Mouse (Mus musculus): ENCODE measurements at regions not wholly inside any gene's neighbourhood (a gene's known extent, or its start where the extent isn't known, plus 50 kb on each side); places are given as distances from the start of the nearest gene placed in this dataset.

- H3K27me3 ChIP-seq (ENCODE audit: control insufficient read depth, insufficient read depth, low read length), result no peaks in the 10 kb centered on the region
- H3K27ac ChIP-seq (ENCODE audit: control insufficient read depth, insufficient read depth, low read depth, low read length), result no peak overlapping the region
- no peak for TF ChIP-seq CTCF (IDR thresholded peaks at IDR 0.05; ENCODE audit: control insufficient read depth, insufficient read depth, insufficient replicate concordance, low read depth, low read length)
- no peak for TF ChIP-seq POLR2A (IDR thresholded peaks at IDR 0.05; ENCODE audit: control insufficient read depth, low read depth, low read length)
- H3K4me1 ChIP-seq (ENCODE audit: control insufficient read depth, insufficient read depth, low read length), result no peaks in the 10 kb centered on the region
- no peak overlapping the region for H3K4me3 ChIP-seq (ENCODE audit: control insufficient read depth, low read depth, low read length)
- no peaks in the 10 kb centered on the region for H3K36me3 ChIP-seq (ENCODE audit: control insufficient read depth, insufficient read depth, low read length)
Observed at GRCm38 (mm10) chr15:62958506-62959330, 886.3 kb downstream of the Gsdmc2 start.

- no peaks in the 10 kb centered on the region for H3K4me1 ChIP-seq (ENCODE audit: control insufficient read depth, insufficient read depth, low read length)
- H3K27me3 ChIP-seq (ENCODE audit: control insufficient read depth, insufficient read depth, low read length), result no peaks in the 10 kb centered on the region
- H3K4me3 ChIP-seq (ENCODE audit: control insufficient read depth, low read depth, low read length), result no peak overlapping the region
- TF ChIP-seq POLR2A (IDR thresholded peaks at IDR 0.05; ENCODE audit: control insufficient read depth, low read depth, low read length) (no peak), CTCF (IDR thresholded peaks at IDR 0.05; ENCODE audit: control insufficient read depth, insufficient read depth, insufficient replicate concordance, low read depth, low read length) (no peak)
- H3K27ac ChIP-seq (ENCODE audit: control insufficient read depth, insufficient read depth, low read depth, low read length), result no peak overlapping the region
- H3K36me3 ChIP-seq (ENCODE audit: control insufficient read depth, insufficient read depth, low read length), result no peaks in the 10 kb centered on the region
Observed at GRCm38 (mm10) chr15:62954889-62955288, 890.1 kb downstream of the Gsdmc2 start.

DNA sequence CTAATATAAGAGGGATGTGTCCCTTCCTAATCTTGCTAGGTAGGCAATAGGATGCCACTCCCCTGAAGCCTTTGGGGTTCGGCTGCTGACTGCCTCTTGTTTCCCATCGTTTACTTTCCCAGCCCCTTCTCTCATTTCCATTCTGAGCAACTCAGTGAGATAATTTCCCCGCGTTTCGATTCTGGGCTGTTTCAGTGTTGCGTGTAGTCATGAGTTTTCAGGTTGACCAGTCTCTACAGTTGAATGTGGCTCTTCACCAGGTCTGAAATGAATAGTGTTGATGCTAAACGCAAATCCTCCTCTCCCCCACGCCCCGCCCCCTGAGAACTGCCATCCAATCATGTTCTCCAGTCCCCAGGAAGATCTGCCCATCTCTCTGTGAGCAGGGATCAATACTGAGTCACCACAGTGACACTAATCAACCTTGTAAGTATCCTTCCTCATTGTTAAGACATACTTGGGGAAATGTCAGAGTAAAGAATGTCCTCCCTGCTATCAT, 890.6 kb downstream of the Gsdmc2 start:
- H3K36me3 ChIP-seq (ENCODE audit: control insufficient read depth, insufficient read depth, low read length), result no peaks in the 10 kb centered on the region
- TF ChIP-seq CTCF (IDR thresholded peaks at IDR 0.05; ENCODE audit: control insufficient read depth, insufficient read depth, insufficient replicate concordance, low read depth, low read length) (no peak), POLR2A (IDR thresholded peaks at IDR 0.05; ENCODE audit: control insufficient read depth, low read depth, low read length) (no peak)
- no peaks in the 10 kb centered on the region for H3K27me3 ChIP-seq (ENCODE audit: control insufficient read depth, insufficient read depth, low read length)
- H3K4me3 ChIP-seq (ENCODE audit: control insufficient read depth, low read depth, low read length), result no peak overlapping the region
- no peaks in the 10 kb centered on the region for H3K4me1 ChIP-seq (ENCODE audit: control insufficient read depth, insufficient read depth, low read length)
- no peak overlapping the region for H3K27ac ChIP-seq (ENCODE audit: control insufficient read depth, insufficient read depth, low read depth, low read length)

- H3K36me3 ChIP-seq (ENCODE audit: control insufficient read depth, insufficient read depth, low read length), result no peaks in the 10 kb centered on the region
- H3K27ac ChIP-seq (ENCODE audit: control insufficient read depth, insufficient read depth, low read depth, low read length), result no peak overlapping the region
- H3K4me1 ChIP-seq (ENCODE audit: control insufficient read depth, insufficient read depth, low read length), result no peaks in the 10 kb centered on the region
- no peaks in the 10 kb centered on the region for H3K27me3 ChIP-seq (ENCODE audit: control insufficient read depth, insufficient read depth, low read length)
- H3K4me3 ChIP-seq (ENCODE audit: control insufficient read depth, low read depth, low read length), result no peak overlapping the region
- TF ChIP-seq CTCF (IDR thresholded peaks at IDR 0.05; ENCODE audit: control insufficient read depth, insufficient read depth, insufficient replicate concordance, low read depth, low read length) (no peak), POLR2A (IDR thresholded peaks at IDR 0.05; ENCODE audit: control insufficient read depth, low read depth, low read length) (no peak)
Observed at GRCm38 (mm10) chr15:62953215-62953941, 891.6 kb downstream of the Gsdmc2 start.

- no peak for TF ChIP-seq CTCF (IDR thresholded peaks at IDR 0.05; ENCODE audit: control insufficient read depth, insufficient read depth, insufficient replicate concordance, low read depth, low read length)
- TF ChIP-seq POLR2A (IDR thresholded peaks at IDR 0.05; ENCODE audit: control insufficient read depth, low read depth, low read length), result no peak
- H3K27ac ChIP-seq (ENCODE audit: control insufficient read depth, insufficient read depth, low read depth, low read length), result no peak overlapping the region
- no peak overlapping the region for H3K4me3 ChIP-seq (ENCODE audit: control insufficient read depth, low read depth, low read length)
Observed at GRCm38 (mm10) chr15:62952487-62953214, 892.3 kb downstream of the Gsdmc2 start.

GRCm38 (mm10) chr15:62939416-62939815, 905.6 kb downstream of the Gsdmc2 start:
- TF ChIP-seq POLR2A (IDR thresholded peaks at IDR 0.05; ENCODE audit: control insufficient read depth, low read depth, low read length), result no peak
- no peak for TF ChIP-seq CTCF (IDR thresholded peaks at IDR 0.05; ENCODE audit: control insufficient read depth, insufficient read depth, insufficient replicate concordance, low read depth, low read length)
- Histone ChIP-seq H3K36me3 (ENCODE audit: control insufficient read depth, insufficient read depth, low read length) (no peaks in the 10 kb centered on the region), H3K4me3 (ENCODE audit: control insufficient read depth, low read depth, low read length) (no peak overlapping the region), H3K4me1 (ENCODE audit: control insufficient read depth, insufficient read depth, low read length) (no peaks in the 10 kb centered on the region), H3K27ac (ENCODE audit: control insufficient read depth, insufficient read depth, low read depth, low read length) (no peak overlapping the region), H3K27me3 (ENCODE audit: control insufficient read depth, insufficient read depth, low read length) (no peaks in the 10 kb centered on the region)

More at GRCm38 (mm10) chr15:62952487-62953214, 892.3 kb downstream of the Gsdmc2 start:
- H3K27me3 ChIP-seq (ENCODE audit: control insufficient read depth, insufficient read depth, low read length), result no peaks in the 10 kb centered on the region
- H3K36me3 ChIP-seq (ENCODE audit: control insufficient read depth, insufficient read depth, low read length), result no peaks in the 10 kb centered on the region
- H3K4me1 ChIP-seq (ENCODE audit: control insufficient read depth, insufficient read depth, low read length), result no peaks in the 10 kb centered on the region

DNA sequence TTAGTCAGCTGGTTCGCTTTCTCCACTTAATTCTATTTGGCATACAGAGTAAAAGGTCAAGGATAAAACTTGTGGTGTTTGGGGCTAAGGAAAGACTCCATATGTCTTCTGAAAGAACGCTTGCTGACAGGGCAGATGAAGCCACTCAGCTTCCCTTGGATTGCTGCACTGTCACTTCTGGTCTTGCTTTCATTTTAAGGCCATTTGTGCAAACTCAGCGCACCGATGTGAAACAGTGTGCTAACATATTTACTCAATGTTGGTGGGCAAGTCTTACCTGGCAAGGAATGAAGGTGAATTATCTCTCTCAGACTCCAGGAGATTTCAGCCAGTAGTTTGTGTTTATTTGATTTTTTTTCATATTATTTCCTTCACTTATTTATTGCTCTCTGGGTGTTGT, 907.2 kb downstream of the Gsdmc2 start:
- Histone ChIP-seq H3K36me3 (ENCODE audit: control insufficient read depth, insufficient read depth, low read length) (no peaks in the 10 kb centered on the region), H3K27me3 (ENCODE audit: control insufficient read depth, insufficient read depth, low read length) (no peaks in the 10 kb centered on the region), H3K4me3 (ENCODE audit: control insufficient read depth, low read depth, low read length) (no peak overlapping the region), H3K4me1 (ENCODE audit: control insufficient read depth, insufficient read depth, low read length) (no peaks in the 10 kb centered on the region), H3K27ac (ENCODE audit: control insufficient read depth, insufficient read depth, low read depth, low read length) (no peak overlapping the region)
- TF ChIP-seq POLR2A (IDR thresholded peaks at IDR 0.05; ENCODE audit: control insufficient read depth, low read depth, low read length), result no peak
- no peak for TF ChIP-seq CTCF (IDR thresholded peaks at IDR 0.05; ENCODE audit: control insufficient read depth, insufficient read depth, insufficient replicate concordance, low read depth, low read length)

Data from testis, adult 2 months (tissue).